Mouse (Mus musculus) spleen, adult 2 months (tissue): ENCODE data around the gene Prss34. TPM values are rescaled to one million over a fixed set of nuclear protein-coding genes. Genes with fewer than 3 reads are reported as not detected.

Experiments used
- DNase-seq, 2 experiments: peaks; one replicate each; pipeline versions ENCODE4 v3.0.0 to v3.0.0-alpha.2; 2012 to 2021; ENCODE audit warnings: low spot score in 2 of 2, low read depth in 1 of 2
- H3K27ac ChIP-seq: fragments of 200-500 bp; 2 replicates; pipeline ENCODE4 v1.5.1; 2012; ENCODE audit warnings: low read length, inconsistent platforms; ENCODE audit not compliant: insufficient read depth
- H3K27me3 ChIP-seq: fragments of 200-500 bp; 2 replicates; pipeline ENCODE4 v1.6.1; 2012; ENCODE audit warnings: mild to moderate bottlenecking, moderate library complexity, low read length, inconsistent platforms; ENCODE audit not compliant: control insufficient read depth, insufficient read depth
- H3K36me3 ChIP-seq: fragments of 200-500 bp; 2 replicates; pipeline ENCODE4 v1.6.1; 2012; ENCODE audit warnings: mild to moderate bottlenecking, low read length, inconsistent platforms; ENCODE audit not compliant: control insufficient read depth, insufficient read depth
- H3K4me1 ChIP-seq: fragments of 200-500 bp; 2 replicates; pipeline ENCODE4 v1.6.1; 2011; ENCODE audit warnings: inconsistent platforms; ENCODE audit not compliant: control insufficient read depth, insufficient read depth, insufficient read length
- H3K4me3 ChIP-seq: fragments of 200-500 bp; 2 replicates; pipeline ENCODE4 v1.5.1; 2011; ENCODE audit warnings: mild to moderate bottlenecking, inconsistent platforms; ENCODE audit not compliant: insufficient read depth, insufficient read length; ENCODE audit errors: extremely low read depth
- CTCF ChIP-seq: fragments of 200-500 bp; IDR thresholded peaks from 2 replicates; pipeline ENCODE4 v1.5.1; 2011; ENCODE audit warnings: mild to moderate bottlenecking, inconsistent platforms; ENCODE audit not compliant: insufficient read depth, insufficient read length, insufficient replicate concordance; ENCODE audit errors: extremely low read depth
- POLR2A ChIP-seq: fragments of 200-500 bp; IDR thresholded peaks from 2 replicates; pipeline ENCODE4 v1.6.1; 2011; ENCODE audit warnings: low read depth, low read length, inconsistent platforms
- WGBS: fragments of 180-500 bp; shearing (Covaris S2); methylation state at CpG from one replicate; pipeline ENCODE4 v1.1.7; 2018; 5-methylcytosine and 5-hydroxymethylcytosine counted together
- polyA plus RNA-seq: library from polyadenylated mRNA; depleted of rRNA; stranded (reverse); fragments of >200 nt; gene quantifications from 2 replicates; pipeline ENCODE4 v1.2.3, GENCODE M21; 2012

Gene Prss34
- polyA plus RNA-seq, 1 experiment: 2.5 TPM

DNA sequence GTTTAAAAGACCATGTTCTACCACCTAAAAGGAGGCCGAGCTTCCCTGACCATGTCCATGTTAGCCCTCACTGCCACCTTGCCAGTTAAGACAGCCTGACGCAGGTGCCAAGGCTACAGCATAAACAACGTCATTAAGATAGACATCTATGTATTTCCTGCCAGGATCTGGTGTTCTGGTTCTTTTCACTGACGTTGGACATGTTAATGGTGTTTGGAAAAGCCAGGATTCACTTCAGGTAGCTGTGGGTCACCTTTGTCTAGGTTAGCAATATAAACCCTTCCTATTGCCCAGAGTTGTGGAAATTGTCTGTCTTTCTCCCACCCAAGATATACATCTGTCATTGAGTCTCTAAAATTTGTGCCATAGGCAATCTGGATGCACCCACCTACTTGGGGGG is 10.2 kb downstream of the Prss34 start, which contains the start of gene Prss28:
Prss28 (plus strand) TSS at position 301 of the 400 bp plus-strand sequence.
- TF ChIP-seq POLR2A (no peak), CTCF (no peak)

DNA sequence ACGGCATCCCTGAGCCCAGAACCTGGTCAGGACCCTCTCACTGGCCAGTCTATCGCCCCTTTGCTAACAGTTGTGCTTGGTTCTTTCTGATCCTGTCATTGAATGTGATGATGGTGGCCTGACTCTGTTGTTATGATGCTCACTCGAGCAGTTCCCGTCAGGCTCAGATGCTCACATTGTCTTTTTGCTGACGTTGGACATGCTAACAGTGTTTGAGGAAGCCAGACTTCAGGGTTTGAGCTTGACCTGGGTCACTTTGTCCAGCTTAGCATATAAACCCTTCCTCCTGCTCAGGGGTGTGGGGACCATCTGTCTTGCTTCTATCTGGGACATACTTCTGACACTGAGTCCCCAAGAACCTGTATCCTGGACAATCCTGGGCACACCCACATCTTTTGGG is 20.2 kb downstream of the Prss34 start, which contains the start of gene Prss29:
Prss29 (plus strand) TSS at position 301 of the 400 bp plus-strand sequence.
- Histone ChIP-seq H3K27me3 (no peaks in the 10 kb centered on the region), H3K4me1 (no peaks in the 10 kb centered on the region), H3K36me3 (no peaks in the 10 kb centered on the region), H3K27ac (no peak within 1 kb of the TSS), H3K4me3 (no peak within 1 kb of the TSS)
- TF ChIP-seq POLR2A: no peak
- no peak for TF ChIP-seq CTCF
- 66% methylated on average over 5 of the region's 5 CpGs for WGBS
- DNase-seq: no peak

More for the DNA sequence above, 10.2 kb downstream of the Prss34 start, which contains the start of gene Prss28:
- H3K4me3 ChIP-seq: no peak within 1 kb of the TSS
- H3K36me3 ChIP-seq: no peaks in the 10 kb centered on the region
- 54% methylated on average over 4 of the region's 4 CpGs for WGBS
- no peak for DNase-seq
- no peaks in the 10 kb centered on the region for H3K4me1 ChIP-seq
- no peaks in the 10 kb centered on the region for H3K27me3 ChIP-seq
- no peak within 1 kb of the TSS for H3K27ac ChIP-seq

GRCm38 (mm10) chr17:25320819-25321218 is 22.6 kb downstream of the Prss34 start:
- TF ChIP-seq CTCF (no peak), POLR2A (no peak)
- Histone ChIP-seq H3K27ac (no peak overlapping the region), H3K27me3 (no peaks in the 10 kb centered on the region), H3K4me3 (no peak overlapping the region), H3K4me1 (no peaks in the 10 kb centered on the region), H3K36me3 (no peaks in the 10 kb centered on the region)
- no peak for DNase-seq
- 82% methylated on average over 8 of the region's 8 CpGs for WGBS

- WGBS: 30% methylated on average over 2 of the region's 2 CpGs
- no peak for DNase-seq
- no peaks in the 10 kb centered on the region for H3K4me1 ChIP-seq
- no peak overlapping the region for H3K27ac ChIP-seq
- H3K27me3 ChIP-seq: no peaks in the 10 kb centered on the region
- H3K36me3 ChIP-seq: no peaks in the 10 kb centered on the region
- no peak for TF ChIP-seq CTCF
- no peak for TF ChIP-seq POLR2A
- H3K4me3 ChIP-seq: no peak overlapping the region
Observed at GRCm38 (mm10) chr17:25322930-25323329, 24.7 kb downstream of the Prss34 start.

DNA sequence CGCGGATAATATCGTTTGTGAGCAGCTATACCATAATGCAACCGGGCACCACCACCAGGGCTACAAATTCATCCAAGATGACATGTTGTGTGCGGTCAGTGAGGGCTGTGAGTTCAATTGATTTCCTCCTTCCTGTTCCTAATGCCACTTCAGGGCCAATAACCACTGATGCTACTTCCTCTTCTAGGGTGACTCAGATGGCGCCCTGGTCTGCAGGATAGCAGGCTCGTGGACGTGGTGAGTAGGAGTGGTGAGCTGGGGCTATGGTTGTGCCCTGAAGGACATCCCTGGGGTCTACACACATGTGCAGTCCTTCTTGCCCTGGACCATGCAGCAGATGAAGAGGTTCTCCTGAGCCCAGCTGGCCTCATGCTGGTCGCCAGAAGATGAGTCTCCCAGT is 34.1 kb downstream of the Prss34 start:
- H3K27me3 ChIP-seq: no peaks in the 10 kb centered on the region
- 15% methylated on average over 9 of the region's 9 CpGs for WGBS

GRCm38 (mm10) chr17:25333943-25334342 is 35.7 kb downstream of the Prss34 start:
- WGBS: 3% methylated on average over 8 of the region's 8 CpGs
- no peak for TF ChIP-seq POLR2A
- peak; percentile 81; the same call in 1 of the 2 replicates for TF ChIP-seq CTCF
- no peaks in the 10 kb centered on the region for H3K27me3 ChIP-seq

More for the DNA sequence above, 34.1 kb downstream of the Prss34 start:
- Histone ChIP-seq H3K36me3 (no peaks in the 10 kb centered on the region), H3K4me1 (no peaks in the 10 kb centered on the region), H3K4me3 (no peak overlapping the region), H3K27ac (no peak overlapping the region)
- no peak for DNase-seq
- TF ChIP-seq CTCF (no peak), POLR2A (no peak)

GRCm38 (mm10) chr17:25338218-25338617 is 40.0 kb downstream of the Prss34 start:
- no peak for TF ChIP-seq POLR2A
- no peak for TF ChIP-seq CTCF
- Histone ChIP-seq H3K4me3 (no peak overlapping the region), H3K36me3 (no peaks in the 10 kb centered on the region), H3K4me1 (no peaks in the 10 kb centered on the region), H3K27ac (no peak overlapping the region), H3K27me3 (no peaks in the 10 kb centered on the region)
- WGBS: 84% methylated on average over 4 of the region's 4 CpGs
- DNase-seq: no peak

More at GRCm38 (mm10) chr17:25333943-25334342, 35.7 kb downstream of the Prss34 start:
- Histone ChIP-seq H3K4me1 (no peaks in the 10 kb centered on the region), H3K4me3 (no peak overlapping the region), H3K27ac (no peak overlapping the region), H3K36me3 (no peaks in the 10 kb centered on the region)
- DNase-seq: peak in 1 of 2 experiments; percentile 8
